Mouse (Mus musculus): ENCODE results near the gene Rps6ka5. TPM values are rescaled to one million over a fixed set of nuclear protein-coding genes. Genes with fewer than 3 reads are reported as not detected.

Gene Rps6ka5
- 14.4 and 18.2 TPM in 2 replicates for polyA plus RNA-seq (2015; fragmentation: Nextera tagmentation; extraction: Ambion mirVana)

- peak within 1 kb of the TSS; percentile 82 for H3K4me2 ChIP-seq (ENCODE audit: low read length)
- ATAC-seq = no peak
- H3K27me3 ChIP-seq (replicated peaks; ENCODE audit: control insufficient read depth, insufficient read depth, low read length) = no peaks in the 10 kb centered on the region
- H3K4me1 ChIP-seq (replicated peaks; ENCODE audit: control insufficient read depth, insufficient read depth, low read length) = peaks cover 21% of the 10 kb centered on the region
- no peak within 1 kb of the TSS for H3K9ac ChIP-seq (replicated peaks; ENCODE audit: low read depth, low read length)
- no peaks in the 10 kb centered on the region for H3K36me3 ChIP-seq (ENCODE audit: control insufficient read depth, insufficient read depth)
- no peak within 1 kb of the TSS; the same call in 1 of the 2 replicates for H3K27ac ChIP-seq (ENCODE audit: low read length)
- 97% methylated on average over 4 of the region's 4 CpGs for WGBS
- no peak within 1 kb of the TSS; the same call in 1 of the 2 replicates for H3K4me3 ChIP-seq (replicated peaks; ENCODE audit: low read length)
- no peaks in the 10 kb centered on the region for H3K9me3 ChIP-seq (ENCODE audit: control insufficient read depth, low read length)
Observed at GRCm38 (mm10) chr12:100726651-100727050, at the start of gene Rps6ka5. Rps6ka5 (minus strand) TSS chr12:100726983.

- Histone ChIP-seq H3K4me2 (ENCODE audit: low read length) (no peak overlapping the region), H3K4me3 (replicated peaks; ENCODE audit: low read length) (no peak overlapping the region), H3K36me3 (ENCODE audit: control insufficient read depth, insufficient read depth) (no peaks in the 10 kb centered on the region), H3K27ac (ENCODE audit: low read length) (no peak overlapping the region), H3K9me3 (ENCODE audit: control insufficient read depth, low read length) (no peaks in the 10 kb centered on the region), H3K27me3 (replicated peaks; ENCODE audit: control insufficient read depth, insufficient read depth, low read length) (no peaks in the 10 kb centered on the region), H3K9ac (replicated peaks; ENCODE audit: low read depth, low read length) (no peak overlapping the region), H3K4me1 (replicated peaks; ENCODE audit: control insufficient read depth, insufficient read depth, low read length) (peaks cover 26% of the 10 kb centered on the region)
- no peak for ATAC-seq
- WGBS = 85% methylated on average over 8 of the region's 8 CpGs
Observed at GRCm38 (mm10) chr12:100775911-100776581, 49.3 kb upstream of the Rps6ka5 start.

DNA sequence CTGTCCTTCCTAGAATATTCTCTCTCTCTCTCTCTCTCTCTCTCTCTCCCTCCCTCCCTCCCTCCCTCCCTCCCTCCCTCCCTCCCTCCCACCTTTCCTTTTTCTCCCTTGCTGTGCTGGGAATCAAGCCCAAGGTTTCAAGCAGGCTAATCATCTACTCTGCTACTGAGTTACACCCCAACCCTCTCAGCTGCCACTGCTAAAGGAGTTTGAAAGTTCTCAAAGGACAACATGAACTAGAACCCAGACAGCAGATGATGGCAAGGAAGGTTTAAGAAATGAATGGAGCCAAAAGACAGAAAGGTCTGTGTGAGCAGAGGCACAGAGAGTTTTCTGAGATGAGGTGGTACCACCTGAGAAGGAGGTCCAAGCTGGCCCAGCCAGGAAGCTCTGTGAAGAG is 48.5 kb upstream of the Rps6ka5 start:
- Histone ChIP-seq H3K4me2 (ENCODE audit: low read length) (no peak overlapping the region), H3K27me3 (replicated peaks; ENCODE audit: control insufficient read depth, insufficient read depth, low read length) (no peaks in the 10 kb centered on the region), H3K27ac (ENCODE audit: low read length) (no peak overlapping the region), H3K9ac (replicated peaks; ENCODE audit: low read depth, low read length) (no peak overlapping the region), H3K4me3 (replicated peaks; ENCODE audit: low read length) (no peak overlapping the region), H3K36me3 (ENCODE audit: control insufficient read depth, insufficient read depth) (no peaks in the 10 kb centered on the region), H3K4me1 (replicated peaks; ENCODE audit: control insufficient read depth, insufficient read depth, low read length) (peaks cover 26% of the 10 kb centered on the region), H3K9me3 (ENCODE audit: control insufficient read depth, low read length) (no peaks in the 10 kb centered on the region)
- ATAC-seq = no peak

- H3K4me1 ChIP-seq (replicated peaks; ENCODE audit: control insufficient read depth, insufficient read depth, low read length) = peaks cover 24% of the 10 kb centered on the region
- no peaks in the 10 kb centered on the region for H3K36me3 ChIP-seq (ENCODE audit: control insufficient read depth, insufficient read depth)
- H3K27me3 ChIP-seq (replicated peaks; ENCODE audit: control insufficient read depth, insufficient read depth, low read length) = no peaks in the 10 kb centered on the region
- H3K4me2 ChIP-seq (ENCODE audit: low read length) = no peak overlapping the region
- H3K9me3 ChIP-seq (ENCODE audit: control insufficient read depth, low read length) = no peaks in the 10 kb centered on the region
- H3K9ac ChIP-seq (replicated peaks; ENCODE audit: low read depth, low read length) = no peak overlapping the region
- no peak overlapping the region for H3K4me3 ChIP-seq (replicated peaks; ENCODE audit: low read length)
- 79% methylated on average over 7 of the region's 7 CpGs for WGBS
- ATAC-seq = no peak
- H3K27ac ChIP-seq (ENCODE audit: low read length) = no peak overlapping the region
Observed at GRCm38 (mm10) chr12:100774756-100775155, 48.0 kb upstream of the Rps6ka5 start.

DNA sequence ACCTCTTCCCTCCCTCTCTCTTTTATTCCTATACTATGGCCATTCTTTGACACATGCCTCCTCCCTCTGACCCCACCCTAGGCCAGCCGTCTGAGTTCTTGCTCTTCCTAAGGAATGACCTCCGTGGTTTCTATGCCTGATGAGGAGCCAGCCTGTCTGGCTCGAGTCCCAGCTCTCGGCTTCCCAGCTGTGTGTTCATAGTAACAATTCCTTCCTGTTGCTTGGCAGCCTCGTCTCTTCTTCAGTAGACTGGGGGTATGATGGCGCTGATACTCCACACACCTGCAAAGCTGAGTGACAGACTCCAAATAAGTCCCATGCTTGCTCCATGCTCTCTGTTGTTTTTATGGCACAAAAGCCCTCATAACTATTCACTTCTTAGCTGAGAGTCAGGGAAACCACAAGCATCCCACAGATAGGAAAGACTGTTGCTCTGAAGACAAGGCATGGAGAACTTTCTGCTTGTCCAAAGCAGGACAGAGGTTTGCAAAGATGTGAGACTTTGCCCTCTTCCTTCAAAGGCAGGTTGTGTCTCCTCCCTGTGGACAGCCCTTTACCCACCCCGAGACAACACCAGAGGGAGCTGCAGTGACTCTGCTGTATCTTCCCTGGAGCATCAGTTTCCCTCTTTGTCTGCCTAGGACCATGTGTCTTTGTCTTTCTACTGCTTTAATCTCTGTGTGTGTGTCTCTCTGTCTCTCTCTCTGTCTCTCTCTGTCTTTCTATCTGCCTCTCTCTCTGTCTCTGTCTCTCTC is 45.6 kb upstream of the Rps6ka5 start:
- Histone ChIP-seq H3K4me1 (replicated peaks; ENCODE audit: control insufficient read depth, insufficient read depth, low read length) (peaks cover 10% of the 10 kb centered on the region), H3K4me3 (replicated peaks; ENCODE audit: low read length) (no peak overlapping the region), H3K9me3 (ENCODE audit: control insufficient read depth, low read length) (no peaks in the 10 kb centered on the region), H3K9ac (replicated peaks; ENCODE audit: low read depth, low read length) (no peak overlapping the region), H3K27me3 (replicated peaks; ENCODE audit: control insufficient read depth, insufficient read depth, low read length) (no peaks in the 10 kb centered on the region), H3K4me2 (ENCODE audit: low read length) (no peak overlapping the region), H3K27ac (ENCODE audit: low read length) (peak overlapping the region; percentile 63), H3K36me3 (ENCODE audit: control insufficient read depth, insufficient read depth) (no peaks in the 10 kb centered on the region)
- ATAC-seq = peak; percentile 79
- WGBS = 14% methylated on average over 7 of the region's 7 CpGs

DNA sequence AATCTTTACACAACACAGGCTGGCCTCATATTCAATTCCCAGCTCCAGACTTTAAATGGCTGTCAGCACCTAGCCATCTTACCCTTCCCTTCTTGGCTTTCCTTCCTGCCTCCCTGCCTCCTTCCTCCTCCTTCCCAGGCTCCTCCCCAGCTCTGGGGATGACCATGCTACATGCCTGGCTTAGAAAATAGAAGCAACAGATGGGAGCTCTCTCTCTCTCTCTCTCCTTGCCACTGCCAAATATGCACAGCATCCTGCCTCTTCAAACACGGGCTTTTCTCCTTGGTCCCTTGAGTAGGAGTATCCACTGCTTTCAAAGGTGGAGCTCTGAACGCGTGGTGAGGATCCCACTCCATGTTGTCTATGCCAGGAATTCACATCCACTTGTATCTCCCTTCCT is 44.0 kb upstream of the Rps6ka5 start:
- Histone ChIP-seq H3K36me3 (ENCODE audit: control insufficient read depth, insufficient read depth) (no peaks in the 10 kb centered on the region), H3K9ac (replicated peaks; ENCODE audit: low read depth, low read length) (no peak overlapping the region), H3K27me3 (replicated peaks; ENCODE audit: control insufficient read depth, insufficient read depth, low read length) (no peaks in the 10 kb centered on the region), H3K4me1 (replicated peaks; ENCODE audit: control insufficient read depth, insufficient read depth, low read length) (peaks cover 10% of the 10 kb centered on the region), H3K4me2 (ENCODE audit: low read length) (no peak overlapping the region), H3K9me3 (ENCODE audit: control insufficient read depth, low read length) (no peaks in the 10 kb centered on the region), H3K4me3 (replicated peaks; ENCODE audit: low read length) (no peak overlapping the region), H3K27ac (ENCODE audit: low read length) (no peak overlapping the region)
- no peak for ATAC-seq
- 71% methylated on average over 3 of the region's 3 CpGs for WGBS

DNA sequence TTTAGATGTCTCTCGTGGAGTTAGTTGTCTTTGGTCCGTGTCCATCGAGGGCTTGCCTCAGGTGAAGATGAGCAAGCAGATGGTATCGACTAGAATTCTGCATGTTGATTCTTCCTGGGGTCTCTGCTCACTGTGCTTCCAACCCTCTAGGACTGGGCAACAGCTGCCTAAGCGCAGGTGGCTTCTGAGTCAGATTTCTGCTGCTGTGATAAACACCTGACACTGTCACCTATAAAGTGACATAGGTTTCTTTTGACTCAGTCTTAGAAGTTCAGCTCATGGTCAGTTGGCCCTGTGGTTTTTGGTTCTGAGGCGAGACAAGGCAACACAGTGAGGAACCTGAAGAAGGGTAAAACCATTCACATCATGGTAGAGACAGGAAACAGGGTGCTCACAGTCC is 43.1 kb upstream of the Rps6ka5 start:
- no peak overlapping the region for H3K4me2 ChIP-seq (ENCODE audit: low read length)
- H3K4me1 ChIP-seq (replicated peaks; ENCODE audit: control insufficient read depth, insufficient read depth, low read length) = peaks cover 10% of the 10 kb centered on the region
- WGBS = 87% methylated on average over 6 of the region's 6 CpGs
- H3K4me3 ChIP-seq (replicated peaks; ENCODE audit: low read length) = no peak overlapping the region
- H3K27ac ChIP-seq (ENCODE audit: low read length) = no peak overlapping the region
- no peak overlapping the region for H3K9ac ChIP-seq (replicated peaks; ENCODE audit: low read depth, low read length)
- no peaks in the 10 kb centered on the region for H3K36me3 ChIP-seq (ENCODE audit: control insufficient read depth, insufficient read depth)
- no peaks in the 10 kb centered on the region for H3K27me3 ChIP-seq (replicated peaks; ENCODE audit: control insufficient read depth, insufficient read depth, low read length)
- no peak for ATAC-seq
- no peaks in the 10 kb centered on the region for H3K9me3 ChIP-seq (ENCODE audit: control insufficient read depth, low read length)

- Histone ChIP-seq H3K9me3 (ENCODE audit: control insufficient read depth, low read length) (no peaks in the 10 kb centered on the region), H3K36me3 (ENCODE audit: control insufficient read depth, insufficient read depth) (no peaks in the 10 kb centered on the region), H3K4me3 (replicated peaks; ENCODE audit: low read length) (no peak overlapping the region), H3K27ac (ENCODE audit: low read length) (no peak overlapping the region; the same call in 1 of the 2 replicates), H3K9ac (replicated peaks; ENCODE audit: low read depth, low read length) (no peak overlapping the region), H3K4me1 (replicated peaks; ENCODE audit: control insufficient read depth, insufficient read depth, low read length) (peaks cover 13% of the 10 kb centered on the region), H3K27me3 (replicated peaks; ENCODE audit: control insufficient read depth, insufficient read depth, low read length) (no peaks in the 10 kb centered on the region), H3K4me2 (ENCODE audit: low read length) (no peak overlapping the region)
- no peak for ATAC-seq
- 73% methylated on average over 13 of the region's 13 CpGs for whole genome bisulfite sequencing
Observed at GRCm38 (mm10) chr12:100764329-100765018, 37.7 kb upstream of the Rps6ka5 start.

DNA sequence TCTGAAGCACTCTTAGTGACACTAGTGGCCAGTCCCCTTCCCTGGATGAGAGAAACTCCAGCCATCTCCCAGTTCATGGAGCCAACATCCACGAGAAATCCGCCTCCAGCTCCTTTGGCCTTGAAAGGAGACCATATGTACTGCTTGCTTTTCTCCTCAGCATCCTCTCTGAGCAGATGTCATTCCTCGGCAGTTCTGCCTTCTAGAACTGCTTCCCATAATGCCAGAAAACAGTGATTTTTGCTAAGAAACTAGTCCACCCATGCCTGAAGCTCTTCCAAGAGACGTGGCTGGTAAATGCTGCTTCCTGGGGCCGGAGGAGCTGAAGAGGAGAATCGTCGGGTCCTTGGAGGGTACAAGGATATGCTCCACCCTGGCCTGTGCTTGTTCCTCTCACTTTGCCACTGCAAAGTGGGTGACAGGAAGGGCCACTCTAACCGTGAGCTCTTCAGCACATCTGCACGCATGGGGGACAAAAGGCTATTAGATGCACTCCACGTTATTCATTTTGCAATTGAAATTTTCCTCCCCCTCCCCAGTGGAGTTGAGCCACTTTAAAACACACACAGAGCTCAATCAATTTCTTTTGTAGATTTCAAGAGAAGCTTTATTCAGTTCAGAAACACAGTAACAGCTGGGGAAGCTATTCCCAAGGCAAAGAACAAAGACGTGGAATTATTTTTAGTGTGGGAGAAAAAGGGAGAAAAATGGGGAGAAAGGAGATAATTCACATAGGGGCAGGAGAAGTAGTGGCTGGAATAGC is 36.1 kb upstream of the Rps6ka5 start:
- Histone ChIP-seq H3K36me3 (ENCODE audit: control insufficient read depth, insufficient read depth) (no peaks in the 10 kb centered on the region), H3K4me3 (replicated peaks; ENCODE audit: low read length) (no peak overlapping the region), H3K27ac (ENCODE audit: low read length) (peak overlapping the region; percentile 86), H3K27me3 (replicated peaks; ENCODE audit: control insufficient read depth, insufficient read depth, low read length) (no peaks in the 10 kb centered on the region), H3K4me1 (replicated peaks; ENCODE audit: control insufficient read depth, insufficient read depth, low read length) (peaks cover 13% of the 10 kb centered on the region), H3K9me3 (ENCODE audit: control insufficient read depth, low read length) (no peaks in the 10 kb centered on the region), H3K9ac (replicated peaks; ENCODE audit: low read depth, low read length) (no peak overlapping the region), H3K4me2 (ENCODE audit: low read length) (no peak overlapping the region)
- ATAC-seq = peak; percentile 69
- 33% methylated on average over 11 of the region's 11 CpGs for WGBS

Measured in forebrain, embryonic 16.5 days (tissue).